Mouse (Mus musculus) G1E (cell line): Measurements from ENCODE around the gene Ddx20. TPM values are rescaled to one million over a fixed set of nuclear protein-coding genes. Genes with fewer than 3 reads are reported as not detected.
"Not testable (repeated sequence)": the region's sequence is repeated elsewhere in the genome, so short reads cannot be mapped to it uniquely, and the experiment has no call there.

Source experiments
- ATAC-seq: 2 replicates; pipeline ENCODE4 v1.8.0; 2016; ENCODE audit warnings: mild to moderate bottlenecking; ENCODE audit not compliant: insufficient number of reproducible peaks, poor library complexity, low FRiP score, severe bottlenecking; ENCODE audit errors: extremely low read depth
- DNase-seq: peaks from one replicate; pipeline ENCODE4 v3.0.0; 2012; ENCODE audit warnings: low spot score
- H3K27me3 ChIP-seq: 2 replicates; pipeline ENCODE4 v1.6.1; 2012; ENCODE audit warnings: mild to moderate bottlenecking, low read length, inconsistent platforms; ENCODE audit not compliant: insufficient read depth
- H3K36me3 ChIP-seq: replicated peaks from 2 replicates; pipeline ENCODE3; 2012; ENCODE audit warnings: mild to moderate bottlenecking, inconsistent platforms
- H3K4me1 ChIP-seq: 2 replicates; pipeline ENCODE4 v1.6.1; 2012; ENCODE audit warnings: low read depth, low read length, inconsistent platforms, mixed read lengths; ENCODE audit not compliant: insufficient read depth
- H3K4me3 ChIP-seq: 2 replicates; pipeline ENCODE4 v1.5.1; 2012; ENCODE audit warnings: low read depth, mild to moderate bottlenecking, inconsistent platforms, low read length, moderate library complexity, mixed read lengths
- H3K9me3 ChIP-seq: replicated peaks from 2 replicates; pipeline ENCODE4 v1.6.1; 2012; ENCODE audit warnings: inconsistent platforms
- CTCF ChIP-seq: IDR thresholded peaks from 2 replicates; pipeline ENCODE4 v1.5.1; 2012; ENCODE audit warnings: low read depth, low read length, inconsistent platforms, mixed read lengths
- GATA1 ChIP-seq: IDR thresholded peaks from 2 replicates; pipeline ENCODE4 v1.6.1; 2012; ENCODE audit warnings: borderline replicate concordance, low read length, inconsistent platforms, mixed read lengths
- GATA2 ChIP-seq: IDR thresholded peaks from 2 replicates; pipeline ENCODE4 v1.6.1; 2012; ENCODE audit warnings: low read depth, low read length, inconsistent platforms, borderline replicate concordance
- POLR2AphosphoS5 ChIP-seq: IDR thresholded peaks from 2 replicates; pipeline ENCODE4 v1.6.1; 2012; ENCODE audit warnings: low read depth, low read length, inconsistent platforms; ENCODE audit not compliant: insufficient replicate concordance
- TAL1 ChIP-seq: conservative IDR thresholded peaks from 2 replicates; pipeline ENCODE4 v1.6.1; 2012; ENCODE audit warnings: low read depth, low read length, inconsistent platforms, mixed read lengths
- polyA plus RNA-seq: library from polyadenylated mRNA; stranded (reverse); fragments of >175 nt; gene quantifications from 2 replicates; pipeline ENCODE4 v1.2.3, GENCODE M21; 2012
- total RNA-seq, 2 experiments: library from RNA; stranded (forward) in 1 of 2; stranded (reverse) in 1 of 2; fragments of 200-1000 nt in 1 of 2; fragments of >200 nt in 1 of 2; fragmentation: Nextera tagmentation in 1 of 2; gene quantifications; 2 replicates each; pipeline ENCODE4 v1.2.3; 2014 to 2017

Gene Ddx20
- total and polyA plus RNA-seq, 3 experiments, result 13.9 to 70.5 (median 34.1) TPM

DNA sequence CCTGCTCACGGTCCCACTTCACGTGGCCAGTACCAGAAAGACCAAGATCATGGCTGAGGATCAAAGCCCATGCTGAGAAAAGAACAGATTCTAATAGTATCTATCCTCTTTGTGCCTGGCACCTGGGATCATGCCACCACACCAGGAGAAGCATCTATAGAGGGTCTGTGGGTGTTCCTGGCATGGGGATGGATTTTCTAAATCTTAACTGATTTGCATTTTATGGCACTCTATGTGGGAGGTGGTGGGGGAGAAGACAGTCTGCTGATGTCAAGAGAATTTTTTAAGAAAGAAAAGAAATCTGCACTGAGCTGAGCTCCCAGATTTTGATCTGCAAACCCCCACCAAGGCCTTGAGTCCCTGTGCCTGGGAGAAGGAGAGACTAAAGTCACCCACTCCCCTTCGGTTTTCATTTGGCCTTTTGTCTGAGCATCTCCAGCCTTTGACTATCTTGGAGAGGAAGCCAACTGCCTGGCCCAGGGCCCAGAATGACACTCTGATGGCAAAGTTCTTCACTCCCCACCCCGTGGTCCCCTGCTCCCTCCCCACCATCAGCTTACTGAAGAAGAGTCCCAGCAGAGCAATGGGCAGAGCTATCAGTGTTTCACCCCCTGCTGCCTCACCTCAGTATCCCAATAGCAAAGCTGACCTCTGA lies 19.1 kb upstream of the Ddx20 start:
- H3K4me3 ChIP-seq, result no peak overlapping the region; the same call in 1 of the 2 replicates
- no peaks in the 10 kb centered on the region; the same call in 1 of the 2 replicates for H3K27me3 ChIP-seq
- H3K4me1 ChIP-seq, result peaks cover 69% of the 10 kb centered on the region
- peaks cover 44% of the 10 kb centered on the region for H3K36me3 ChIP-seq
- H3K9me3 ChIP-seq, result no peaks in the 10 kb centered on the region
- DNase-seq (no peak), ATAC-seq (no peak)
- TF ChIP-seq TAL1, result no peak
- TF ChIP-seq GATA2, result no peak
- TF ChIP-seq POLR2AphosphoS5, result no peak
- no peak for TF ChIP-seq CTCF
- no peak for TF ChIP-seq GATA1

DNA sequence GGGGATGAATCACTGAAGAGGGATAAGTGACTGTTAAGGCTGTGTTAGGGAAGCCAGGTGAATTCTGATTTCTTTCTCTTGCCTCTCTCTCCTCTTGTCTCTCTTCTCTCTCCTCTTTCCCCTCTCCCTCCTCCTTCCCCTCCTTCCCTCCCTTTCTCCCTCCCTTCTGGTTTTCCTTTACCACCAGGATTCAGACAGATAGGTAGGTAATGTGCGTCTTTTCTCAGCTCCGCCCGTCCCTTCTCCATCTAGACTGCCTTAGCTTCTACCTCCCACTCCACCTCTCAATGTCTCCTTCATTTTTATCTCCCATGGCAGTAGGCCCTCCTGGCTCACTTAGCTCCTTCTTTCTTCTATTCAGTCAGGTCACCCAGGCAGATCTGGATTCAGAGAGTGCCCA lies 18.2 kb upstream of the Ddx20 start:
- DNase-seq (no peak), ATAC-seq (no peak)
- Histone ChIP-seq H3K4me3 (peak overlapping the region; percentile 80), H3K4me1 (peaks cover 78% of the 10 kb centered on the region), H3K27me3 (no peaks in the 10 kb centered on the region; the same call in 1 of the 2 replicates), H3K9me3 (no peaks in the 10 kb centered on the region), H3K36me3 (peaks cover 35% of the 10 kb centered on the region)
- no peak for TF ChIP-seq TAL1
- TF ChIP-seq CTCF, result no peak
- no peak for TF ChIP-seq POLR2AphosphoS5
- no peak for TF ChIP-seq GATA1
- no peak for TF ChIP-seq GATA2

DNA sequence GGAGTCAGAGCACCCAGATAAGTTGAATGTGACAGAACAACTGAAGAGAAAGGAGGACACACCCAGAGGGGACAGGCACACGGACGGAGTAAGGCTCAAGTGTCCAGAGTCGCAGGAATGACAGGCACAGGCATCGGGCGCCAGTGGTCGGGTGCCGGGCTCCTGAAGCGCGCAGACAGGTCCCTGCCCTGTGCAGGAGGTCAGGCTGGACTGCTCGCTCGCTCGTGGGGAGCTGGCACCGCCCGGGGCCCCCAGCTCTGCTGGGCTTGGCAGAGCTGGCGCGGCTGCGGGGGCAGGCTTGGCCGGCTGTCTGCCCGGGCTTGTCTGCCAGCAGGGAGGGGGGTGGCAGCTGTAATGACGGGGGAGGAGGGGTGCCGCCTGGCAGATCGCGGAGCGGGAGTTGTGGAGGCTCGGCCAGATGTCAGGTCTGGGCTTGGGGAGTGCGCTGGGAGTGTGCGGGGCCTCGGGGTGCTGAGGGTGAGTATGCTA lies 17.7 kb upstream of the Ddx20 start:
- ATAC-seq (no peak), DNase-seq (peak; percentile 66)
- Histone ChIP-seq H3K4me1 (peaks cover 83% of the 10 kb centered on the region), H3K36me3 (peaks cover 30% of the 10 kb centered on the region), H3K27me3 (no peaks in the 10 kb centered on the region; the same call in 1 of the 2 replicates), H3K9me3 (no peaks in the 10 kb centered on the region), H3K4me3 (peak overlapping the region; percentile 80)
- TF ChIP-seq GATA1 (no peak), GATA2 (no peak), TAL1 (no peak), POLR2AphosphoS5 (no peak), CTCF (no peak)

DNA sequence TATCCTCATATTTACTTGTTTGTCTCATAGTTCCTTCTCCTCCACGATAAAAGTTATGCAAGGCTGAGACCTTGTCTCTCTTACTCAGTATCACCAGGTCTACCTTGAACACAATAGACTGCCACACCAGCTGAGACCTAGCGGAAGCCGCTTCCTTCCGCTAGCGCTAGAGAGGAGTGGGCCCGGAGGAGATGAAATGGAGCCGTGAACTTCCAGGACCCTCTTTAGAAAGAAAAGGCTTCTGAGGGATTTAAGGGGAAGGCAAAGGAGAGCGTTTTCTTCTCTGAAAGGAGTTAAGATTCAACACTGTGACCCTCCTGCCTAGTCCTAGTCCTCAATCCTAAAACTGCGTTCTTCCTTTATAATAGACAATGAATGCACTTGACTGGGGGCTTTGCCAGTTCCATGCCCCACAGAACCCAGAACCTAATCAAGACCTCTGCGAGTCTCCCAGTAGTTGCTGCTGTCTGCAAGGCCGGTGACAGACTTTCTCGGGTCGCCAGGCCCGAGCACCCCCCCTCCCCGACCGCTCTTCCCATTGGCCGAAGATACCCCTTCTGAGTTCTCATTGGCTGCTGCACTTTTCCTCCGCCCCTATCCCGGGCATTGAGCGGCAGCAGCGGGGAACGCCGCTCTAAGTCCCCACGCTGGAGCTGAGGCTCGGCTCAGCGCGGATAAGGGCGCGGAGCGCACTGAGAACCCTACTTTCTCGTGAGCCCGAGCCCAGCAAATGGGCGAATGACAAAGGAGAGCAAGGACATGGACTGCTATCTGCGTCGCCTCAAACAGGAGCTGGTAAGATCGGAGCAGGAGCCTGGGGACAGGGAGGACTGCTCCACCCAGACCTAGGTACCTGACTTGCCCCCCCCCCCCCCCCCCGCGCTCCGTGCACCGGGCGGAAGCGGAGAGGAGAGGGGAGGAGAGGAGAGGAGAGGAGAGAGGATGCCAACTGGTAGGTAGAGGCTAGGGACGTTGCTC lies 16.9 kb upstream of the Ddx20 start, which contains the start of gene Inka2:
Inka2 (plus strand) TSS at position 569 of the 978 bp plus-strand sequence.
- ATAC-seq, result peak; percentile 89
- H3K4me3 ChIP-seq, result peak within 1 kb of the TSS; percentile 80
- H3K27me3 ChIP-seq, result no peaks in the 10 kb centered on the region; the same call in 1 of the 2 replicates
- no peak for TF ChIP-seq TAL1
- no peak for TF ChIP-seq POLR2AphosphoS5
- TF ChIP-seq GATA1, result no peak
- no peak for TF ChIP-seq GATA2
- no peak for TF ChIP-seq CTCF
- DNase-seq, result peak; percentile 97
- peaks cover 89% of the 10 kb centered on the region for H3K4me1 ChIP-seq
- peaks cover 24% of the 10 kb centered on the region for H3K36me3 ChIP-seq
- no peaks in the 10 kb centered on the region for H3K9me3 ChIP-seq

DNA sequence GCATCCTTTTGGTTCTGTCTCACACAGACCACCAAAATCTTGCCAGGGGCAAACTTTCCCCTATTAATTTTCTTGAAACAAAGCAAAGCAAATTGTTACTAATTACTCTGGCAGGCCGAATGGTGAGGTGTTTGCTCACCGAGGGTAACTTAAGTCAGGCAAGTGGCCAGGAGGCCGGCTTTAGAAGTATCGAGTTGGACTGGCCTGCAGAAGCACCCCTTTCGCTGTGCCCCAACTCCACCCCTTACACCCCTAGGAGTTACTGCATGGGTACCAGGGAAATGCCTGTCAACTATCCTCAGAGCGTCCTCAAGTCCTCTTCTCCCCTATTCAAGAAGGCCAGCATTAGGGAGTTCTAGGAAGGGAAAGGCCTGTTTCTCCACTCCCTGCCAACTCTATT lies 16.2 kb upstream of the Ddx20 start:
- Histone ChIP-seq H3K4me1 (peaks cover 91% of the 10 kb centered on the region), H3K27me3 (no peaks in the 10 kb centered on the region; the same call in 1 of the 2 replicates), H3K4me3 (no peak overlapping the region), H3K9me3 (no peaks in the 10 kb centered on the region), H3K36me3 (peaks cover 20% of the 10 kb centered on the region)
- ATAC-seq (no peak), DNase-seq (no peak)
- TF ChIP-seq POLR2AphosphoS5, result no peak
- TF ChIP-seq GATA2, result no peak
- no peak for TF ChIP-seq CTCF
- no peak for TF ChIP-seq GATA1
- no peak for TF ChIP-seq TAL1

DNA sequence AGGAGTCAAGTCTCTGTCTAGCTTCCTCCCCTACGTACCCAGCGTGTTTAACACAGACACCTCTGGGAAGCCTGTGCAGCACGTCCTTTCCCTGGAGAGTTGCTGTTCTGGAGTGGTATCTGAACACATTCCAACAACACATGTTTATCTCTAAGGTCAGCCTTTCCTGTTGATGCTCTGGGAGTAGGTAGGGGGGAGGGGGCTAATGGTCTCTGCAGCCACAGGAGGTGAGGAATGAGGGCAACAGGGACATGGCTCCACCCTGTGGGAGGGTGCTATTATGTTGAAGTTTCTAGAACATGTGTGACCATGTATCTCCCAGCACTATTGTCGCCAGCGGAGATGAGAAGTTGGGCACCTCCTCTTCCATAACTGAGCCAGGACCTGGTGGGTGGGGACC lies 14.0 kb upstream of the Ddx20 start:
- Histone ChIP-seq H3K36me3 (peaks cover 5% of the 10 kb centered on the region), H3K4me3 (peak overlapping the region; percentile 50; the same call in 1 of the 2 replicates), H3K4me1 (peaks cover 98% of the 10 kb centered on the region), H3K9me3 (no peaks in the 10 kb centered on the region), H3K27me3 (no peaks in the 10 kb centered on the region; the same call in 1 of the 2 replicates)
- DNase-seq (peak; percentile 35), ATAC-seq (peak; percentile 40)
- TF ChIP-seq GATA2, result no peak
- no peak for TF ChIP-seq CTCF
- TF ChIP-seq TAL1, result peak; percentile 55
- no peak for TF ChIP-seq POLR2AphosphoS5
- TF ChIP-seq GATA1, result no peak

DNA sequence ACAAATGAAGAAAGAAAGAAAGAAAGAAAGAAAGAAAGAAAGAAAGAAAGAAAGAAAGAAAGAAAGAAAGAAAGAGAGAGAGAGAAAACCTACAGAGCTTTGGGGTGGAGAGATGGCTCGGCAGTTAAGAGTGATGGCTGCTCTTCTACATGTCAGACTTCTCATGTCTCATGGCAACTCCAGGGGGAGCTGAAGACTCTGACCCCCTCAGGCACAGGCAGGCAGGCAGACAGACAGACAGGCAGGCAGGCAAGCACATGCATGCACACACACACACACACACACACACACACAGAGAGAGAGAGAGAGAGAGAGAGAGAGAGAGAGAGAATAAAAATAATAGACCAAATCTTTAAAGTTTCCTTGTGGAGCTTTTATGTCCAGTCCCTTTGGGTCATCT lies 13.4 kb upstream of the Ddx20 start:
- not testable (repeated sequence) for DNase-seq, ATAC-seq, H3K9me3 ChIP-seq, H3K27me3 ChIP-seq, H3K36me3 ChIP-seq
- H3K4me3 ChIP-seq, result peak overlapping the region; percentile 50; the same call in 1 of the 2 replicates
- peaks cover 98% of the 10 kb centered on the region for H3K4me1 ChIP-seq
